Mouse (Mus musculus) embryonic facial prominence, embryonic 12.5 days (tissue): ENCODE measurements at regions not wholly inside any gene's neighbourhood (a gene's known extent, or its start where the extent isn't known, plus 50 kb on each side); places are given as distances from the start of the nearest gene placed in this dataset.

ENCODE experiments used
- ATAC-seq: fragments of 200-750 bp; cut with Nextera tagmentation; 2 replicates; pipeline ENCODE4 v1.8.0; 2017; ENCODE audit not compliant: insufficient number of reproducible peaks, insufficient read depth, low FRiP score, low TSS enrichment
- H3K27ac ChIP-seq: fragments of 300-500 bp; sonication (generic); 2 replicates; pipeline ENCODE4 v1.5.1; 2016; ENCODE audit warnings: mild to moderate bottlenecking
- H3K27me3 ChIP-seq: fragments of 300-500 bp; sonication (generic); 2 replicates; pipeline ENCODE4 v1.6.1; 2016; ENCODE audit warnings: mild to moderate bottlenecking, moderate library complexity
- H3K36me3 ChIP-seq: fragments of 300-500 bp; sonication (generic); 2 replicates; pipeline ENCODE4 v1.6.1; 2016; ENCODE audit warnings: mild to moderate bottlenecking
- H3K4me1 ChIP-seq: fragments of 300-500 bp; sonication (generic); 2 replicates; pipeline ENCODE4 v1.6.1; 2016
- H3K4me2 ChIP-seq: fragments of 300-500 bp; sonication (generic); replicated peaks from 2 replicates; pipeline ENCODE4 v1.6.1; 2016; ENCODE audit warnings: mild to moderate bottlenecking, moderate library complexity
- H3K4me3 ChIP-seq: fragments of 300-500 bp; sonication (generic); 2 replicates; pipeline ENCODE4 v1.5.1; 2016; ENCODE audit warnings: mild to moderate bottlenecking
- H3K9ac ChIP-seq: fragments of 300-500 bp; sonication (generic); 2 replicates; pipeline ENCODE4 v1.6.1; 2016; ENCODE audit warnings: mild to moderate bottlenecking, moderate library complexity
- H3K9me3 ChIP-seq: fragments of 300-500 bp; sonication (generic); 2 replicates; pipeline ENCODE4 v1.6.1; 2016; ENCODE audit warnings: mild to moderate bottlenecking, moderate library complexity
- WGBS: fragments of 180-500 bp; shearing (Covaris S2); methylation state at CpG from one replicate; pipeline ENCODE4 v1.1.7; 2016; 5-methylcytosine and 5-hydroxymethylcytosine counted together

- 70% methylated on average over 8 of the region's 8 CpGs for WGBS
- no peaks in the 10 kb centered on the region for H3K27me3 ChIP-seq
- ATAC-seq, result no peak
- no peak overlapping the region for H3K4me3 ChIP-seq
- no peak overlapping the region for H3K4me2 ChIP-seq
- no peak overlapping the region for H3K9ac ChIP-seq
- no peaks in the 10 kb centered on the region for H3K9me3 ChIP-seq
- no peak overlapping the region for H3K27ac ChIP-seq
- no peaks in the 10 kb centered on the region for H3K36me3 ChIP-seq
- no peaks in the 10 kb centered on the region for H3K4me1 ChIP-seq
Measured at GRCm38 (mm10) chr16:12516834-12517685, 533.1 kb downstream of the Shisa9 start.

GRCm38 (mm10) chr16:12518264-12518663 lies 534.4 kb downstream of the Shisa9 start:
- H3K4me2 ChIP-seq, result no peak overlapping the region
- no peaks in the 10 kb centered on the region for H3K9me3 ChIP-seq
- H3K36me3 ChIP-seq, result no peaks in the 10 kb centered on the region
- H3K27ac ChIP-seq, result no peak overlapping the region
- no peaks in the 10 kb centered on the region for H3K4me1 ChIP-seq
- no peak for ATAC-seq
- no peak overlapping the region for H3K4me3 ChIP-seq
- no peaks in the 10 kb centered on the region for H3K27me3 ChIP-seq
- no peak overlapping the region for H3K9ac ChIP-seq
- WGBS, result 85% methylated on average over 7 of the region's 7 CpGs

GRCm38 (mm10) chr16:12521711-12522476 lies 538.0 kb downstream of the Shisa9 start:
- Histone ChIP-seq H3K36me3 (no peaks in the 10 kb centered on the region), H3K27me3 (no peaks in the 10 kb centered on the region), H3K4me1 (no peaks in the 10 kb centered on the region), H3K4me3 (no peak overlapping the region), H3K27ac (no peak overlapping the region), H3K9ac (no peak overlapping the region), H3K4me2 (no peak overlapping the region), H3K9me3 (no peaks in the 10 kb centered on the region)
- WGBS, result 81% methylated on average over 3 of the region's 3 CpGs
- no peak for ATAC-seq

GRCm38 (mm10) chr16:12548462-12548861 lies 561.0 kb upstream of the Ercc4 start:
- no peak overlapping the region for H3K4me3 ChIP-seq
- H3K27me3 ChIP-seq, result no peaks in the 10 kb centered on the region
- no peaks in the 10 kb centered on the region for H3K4me1 ChIP-seq
- no peak overlapping the region for H3K27ac ChIP-seq
- ATAC-seq, result no peak
- no peak overlapping the region for H3K9ac ChIP-seq
- no peaks in the 10 kb centered on the region for H3K36me3 ChIP-seq
- H3K4me2 ChIP-seq, result no peak overlapping the region
- H3K9me3 ChIP-seq, result no peaks in the 10 kb centered on the region

GRCm38 (mm10) chr16:12588889-12589288 lies 520.6 kb upstream of the Ercc4 start:
- Histone ChIP-seq H3K4me3 (no peak overlapping the region), H3K9me3 (no peaks in the 10 kb centered on the region), H3K36me3 (no peaks in the 10 kb centered on the region), H3K4me2 (no peak overlapping the region), H3K27me3 (no peaks in the 10 kb centered on the region), H3K4me1 (no peaks in the 10 kb centered on the region), H3K27ac (no peak overlapping the region), H3K9ac (no peak overlapping the region)
- no peak for ATAC-seq

- Histone ChIP-seq H3K4me2 (no peak overlapping the region), H3K27me3 (0 out of 2 replicates have a peak, but pooled peaks cover 3% of the 10 kb centered on the region), H3K4me1 (no peaks in the 10 kb centered on the region), H3K36me3 (no peaks in the 10 kb centered on the region), H3K27ac (no peak overlapping the region), H3K4me3 (no peak overlapping the region), H3K9ac (no peak overlapping the region), H3K9me3 (no peaks in the 10 kb centered on the region)
- ATAC-seq, result no peak
- 16% methylated on average over 6 of the region's 6 CpGs for WGBS
Measured at GRCm38 (mm10) chr16:12608259-12608658, 501.2 kb upstream of the Ercc4 start.

- no peaks in the 10 kb centered on the region for H3K4me1 ChIP-seq
- H3K4me3 ChIP-seq, result no peak overlapping the region
- ATAC-seq, result no peak
- no peak overlapping the region for H3K9ac ChIP-seq
- no peak overlapping the region for H3K27ac ChIP-seq
- H3K4me2 ChIP-seq, result no peak overlapping the region
- H3K36me3 ChIP-seq, result no peaks in the 10 kb centered on the region
- 0 out of 2 replicates have a peak, but pooled peaks cover 3% of the 10 kb centered on the region for H3K27me3 ChIP-seq
- no peaks in the 10 kb centered on the region for H3K9me3 ChIP-seq
- 63% methylated on average over 1 of the region's 1 CpGs for WGBS
Measured at GRCm38 (mm10) chr16:12611106-12611505, 498.4 kb upstream of the Ercc4 start.

GRCm38 (mm10) chr16:12617781-12618180 lies 491.7 kb upstream of the Ercc4 start:
- H3K9ac ChIP-seq, result no peak overlapping the region
- H3K36me3 ChIP-seq, result no peaks in the 10 kb centered on the region
- 67% methylated on average over 3 of the region's 3 CpGs for WGBS
- no peaks in the 10 kb centered on the region for H3K27me3 ChIP-seq
- no peak overlapping the region for H3K4me2 ChIP-seq
- no peak overlapping the region for H3K4me3 ChIP-seq
- no peak overlapping the region for H3K27ac ChIP-seq
- no peaks in the 10 kb centered on the region for H3K9me3 ChIP-seq
- ATAC-seq, result no peak
- H3K4me1 ChIP-seq, result no peaks in the 10 kb centered on the region

GRCm38 (mm10) chr16:12632533-12632932 lies 477.0 kb upstream of the Ercc4 start:
- no peak overlapping the region for H3K9ac ChIP-seq
- ATAC-seq, result no peak
- H3K4me3 ChIP-seq, result no peak overlapping the region
- H3K4me2 ChIP-seq, result no peak overlapping the region
- H3K27me3 ChIP-seq, result no peaks in the 10 kb centered on the region
- no peak overlapping the region for H3K27ac ChIP-seq
- H3K36me3 ChIP-seq, result no peaks in the 10 kb centered on the region
- H3K4me1 ChIP-seq, result no peaks in the 10 kb centered on the region
- H3K9me3 ChIP-seq, result no peaks in the 10 kb centered on the region

- Histone ChIP-seq H3K4me1 (no peaks in the 10 kb centered on the region), H3K27ac (no peak overlapping the region), H3K4me3 (no peak overlapping the region), H3K4me2 (no peak overlapping the region), H3K9ac (no peak overlapping the region), H3K9me3 (no peaks in the 10 kb centered on the region), H3K27me3 (no peaks in the 10 kb centered on the region), H3K36me3 (no peaks in the 10 kb centered on the region)
- 86% methylated on average over 1 of the region's 1 CpGs for WGBS
- no peak for ATAC-seq
Measured at GRCm38 (mm10) chr16:12638971-12639640, 470.4 kb upstream of the Ercc4 start.

- H3K9ac ChIP-seq, result no peak overlapping the region
- H3K4me3 ChIP-seq, result no peak overlapping the region
- H3K27ac ChIP-seq, result no peak overlapping the region
- no peaks in the 10 kb centered on the region for H3K36me3 ChIP-seq
- no peak overlapping the region for H3K4me2 ChIP-seq
- H3K27me3 ChIP-seq, result no peaks in the 10 kb centered on the region
- H3K9me3 ChIP-seq, result no peaks in the 10 kb centered on the region
- no peaks in the 10 kb centered on the region for H3K4me1 ChIP-seq
- ATAC-seq, result no peak
Measured at GRCm38 (mm10) chr16:12643053-12643452, 466.4 kb upstream of the Ercc4 start.

GRCm38 (mm10) chr16:12644621-12645020 lies 464.9 kb upstream of the Ercc4 start:
- Histone ChIP-seq H3K4me3 (no peak overlapping the region), H3K9me3 (no peaks in the 10 kb centered on the region), H3K4me2 (no peak overlapping the region), H3K4me1 (no peaks in the 10 kb centered on the region), H3K27me3 (no peaks in the 10 kb centered on the region), H3K9ac (no peak overlapping the region), H3K36me3 (no peaks in the 10 kb centered on the region), H3K27ac (no peak overlapping the region)
- 67% methylated on average over 2 of the region's 2 CpGs for WGBS
- ATAC-seq, result no peak
